Mouse (Mus musculus) testis, adult 2 months (tissue): ENCODE results near the gene Lgals7. TPM values are rescaled to one million over a fixed set of nuclear protein-coding genes. Genes with fewer than 3 reads are reported as not detected.
"Not testable (repeated sequence)": the region's sequence is repeated elsewhere in the genome, so short reads cannot be mapped to it uniquely, and the experiment has no call there.

Source experiments
- H3K27ac ChIP-seq: fragments of 200-500 bp; 2 replicates; pipeline ENCODE4 v1.5.1; 2012; ENCODE audit warnings: low read depth, low read length; ENCODE audit not compliant: control insufficient read depth, insufficient read depth
- H3K27me3 ChIP-seq: fragments of 200-500 bp; 2 replicates; pipeline ENCODE4 v1.6.1; 2012; ENCODE audit warnings: mild to moderate bottlenecking, low read length, moderate library complexity; ENCODE audit not compliant: control insufficient read depth, insufficient read depth
- H3K36me3 ChIP-seq: fragments of 200-500 bp; 2 replicates; pipeline ENCODE4 v1.6.1; 2012; ENCODE audit warnings: mild to moderate bottlenecking, low read length; ENCODE audit not compliant: control insufficient read depth, insufficient read depth
- H3K4me1 ChIP-seq: fragments of 200-500 bp; 2 replicates; pipeline ENCODE4 v1.6.1; 2012; ENCODE audit warnings: low read length; ENCODE audit not compliant: control insufficient read depth, insufficient read depth
- H3K4me3 ChIP-seq: fragments of 200-500 bp; 2 replicates; pipeline ENCODE4 v1.5.1; 2012; ENCODE audit warnings: low read depth, mild to moderate bottlenecking, low read length, moderate library complexity, mixed read lengths; ENCODE audit not compliant: control insufficient read depth
- CTCF ChIP-seq: fragments of 200-500 bp; IDR thresholded peaks from 2 replicates; pipeline ENCODE4 v1.5.1; 2012; ENCODE audit warnings: low read depth, mild to moderate bottlenecking, inconsistent platforms, low read length, moderate library complexity; ENCODE audit not compliant: control insufficient read depth, insufficient read depth, insufficient replicate concordance
- POLR2A ChIP-seq: fragments of 200-500 bp; IDR thresholded peaks from 2 replicates; pipeline ENCODE4 v1.6.1; 2012; ENCODE audit warnings: low read depth, mild to moderate bottlenecking, inconsistent platforms, low read length, moderate library complexity; ENCODE audit not compliant: control insufficient read depth
- polyA plus RNA-seq: library from polyadenylated mRNA; depleted of rRNA; stranded (reverse); fragments of >200 nt; gene quantifications from 2 replicates; pipeline ENCODE4 v1.2.3, GENCODE M21; 2012

Lgals7 gene
- polyA plus RNA-seq, 1 experiment, result 1.7 TPM

DNA sequence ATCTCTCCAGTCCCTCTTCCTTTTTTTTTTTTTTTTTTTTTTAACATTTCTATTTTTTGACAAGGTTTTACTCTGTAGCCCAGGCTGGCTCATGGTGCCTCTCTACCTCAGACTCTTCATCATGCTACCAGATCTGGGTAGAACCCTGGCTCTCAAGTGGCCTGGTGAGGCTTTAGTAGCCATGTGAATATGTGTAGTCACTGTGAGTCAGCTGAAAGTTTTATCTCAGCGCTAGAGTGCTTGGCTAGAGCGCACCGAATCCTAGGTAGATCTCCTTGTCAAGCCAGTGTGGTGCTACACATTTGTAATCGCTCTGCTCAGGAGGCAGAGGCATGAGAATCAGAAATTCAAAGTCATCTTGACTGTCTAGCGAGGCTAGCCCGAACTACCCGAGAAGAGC, 13.5 kb downstream of the Lgals7 start:
- H3K36me3 ChIP-seq, result no peaks in the 10 kb centered on the region
- H3K4me3 ChIP-seq, result no peak overlapping the region
- no peak overlapping the region for H3K27ac ChIP-seq
- no peaks in the 10 kb centered on the region for H3K27me3 ChIP-seq
- H3K4me1 ChIP-seq, result peaks cover 4% of the 10 kb centered on the region
- TF ChIP-seq POLR2A, result no peak
- no peak for TF ChIP-seq CTCF

DNA sequence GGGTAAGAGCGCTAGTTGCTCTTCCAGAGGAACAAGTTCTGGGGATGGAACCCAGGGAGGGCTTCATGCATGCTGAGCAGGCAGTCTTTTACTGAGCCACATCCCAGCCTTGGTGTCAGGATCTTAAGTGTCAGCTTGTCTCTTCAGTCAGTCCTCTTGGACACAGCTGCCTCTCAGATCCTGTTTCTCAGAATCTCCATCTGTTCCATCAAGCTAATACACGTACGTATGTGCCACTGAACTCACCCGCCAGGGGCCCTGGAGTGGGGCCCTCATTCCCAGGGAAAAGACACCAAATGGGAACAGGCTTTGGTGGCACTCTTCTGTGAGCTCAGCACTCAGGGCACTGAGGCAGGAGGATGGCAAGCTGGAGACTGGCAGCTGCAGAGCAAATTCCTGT, 14.2 kb downstream of the Lgals7 start:
- Histone ChIP-seq H3K36me3 (no peaks in the 10 kb centered on the region), H3K4me3 (no peak overlapping the region), H3K4me1 (peaks cover 7% of the 10 kb centered on the region), H3K27ac (no peak overlapping the region), H3K27me3 (no peaks in the 10 kb centered on the region)
- TF ChIP-seq POLR2A (no peak), CTCF (no peak)

DNA sequence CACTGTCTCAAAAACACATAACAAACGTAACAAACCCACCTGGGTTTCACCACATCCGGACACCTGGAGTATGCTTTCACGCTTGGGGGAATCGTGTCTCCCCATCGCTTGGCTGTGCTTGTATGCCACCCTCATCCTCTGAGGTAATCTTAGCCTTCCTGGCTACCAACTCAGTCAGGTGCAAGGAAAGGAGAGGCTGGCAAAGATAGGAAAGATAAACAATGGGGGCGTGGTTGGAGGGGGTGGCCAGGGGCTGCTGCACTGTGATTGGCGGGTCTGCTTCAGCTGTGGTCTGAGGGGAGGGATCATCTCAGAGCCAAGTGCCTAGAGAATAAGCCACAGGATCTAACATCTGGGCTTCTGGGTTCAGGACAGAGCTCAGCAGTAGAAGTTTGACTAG, 16.0 kb downstream of the Lgals7 start:
- Histone ChIP-seq H3K36me3 (no peaks in the 10 kb centered on the region), H3K27me3 (no peaks in the 10 kb centered on the region), H3K4me1 (peaks cover 11% of the 10 kb centered on the region), H3K27ac (no peak overlapping the region), H3K4me3 (no peak overlapping the region)
- TF ChIP-seq POLR2A (no peak), CTCF (no peak)

DNA sequence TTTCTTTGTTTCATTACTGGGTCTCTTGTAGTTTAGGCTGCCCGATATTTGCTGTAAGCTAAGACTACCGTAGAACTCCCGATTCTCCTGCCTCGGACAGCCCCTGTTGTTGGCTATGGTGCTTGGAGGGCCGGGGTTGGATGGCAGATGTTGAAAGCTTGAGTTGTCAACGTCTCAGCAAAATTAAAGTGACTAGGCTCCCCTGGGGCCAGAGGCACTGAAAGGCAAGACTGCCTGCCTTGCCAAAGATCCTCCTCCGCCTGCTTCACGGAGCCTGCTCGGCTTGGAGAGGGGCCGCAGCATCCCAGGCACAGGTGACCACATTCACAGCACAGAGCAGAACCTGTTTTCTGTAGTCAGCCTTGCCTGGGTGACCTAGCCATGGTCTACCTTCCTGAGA, 16.9 kb downstream of the Lgals7 start:
- TF ChIP-seq POLR2A (no peak), CTCF (no peak)

DNA sequence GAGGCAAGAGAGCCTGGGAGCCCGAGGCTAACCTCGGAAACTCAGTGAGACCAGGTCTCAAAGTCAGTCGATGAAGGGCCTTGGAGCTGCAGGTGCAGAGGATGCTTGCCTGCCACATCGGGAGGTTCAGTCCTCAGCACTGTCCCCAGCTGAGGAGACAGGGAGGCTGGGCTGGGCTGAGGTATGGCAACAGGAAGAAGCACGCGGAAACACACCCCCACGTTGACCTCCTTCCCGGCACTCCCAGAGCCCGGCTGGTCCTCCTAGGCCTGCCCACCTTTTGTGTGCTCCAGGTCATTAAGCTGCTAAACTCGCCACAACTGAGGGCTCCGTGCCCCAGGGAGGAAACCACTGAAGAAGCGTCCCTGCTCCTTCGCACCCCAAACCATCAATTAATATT, 17.5 kb downstream of the Lgals7 start, which contains the start of gene Capn12:
Capn12 (plus strand) TSS at position 224 of the 400 bp plus-strand sequence.
- TF ChIP-seq POLR2A (no peak), CTCF (no peak)
- H3K27ac ChIP-seq, result no peak within 1 kb of the TSS
- H3K4me1 ChIP-seq, result peaks cover 11% of the 10 kb centered on the region
- no peak within 1 kb of the TSS for H3K4me3 ChIP-seq
- H3K27me3 ChIP-seq, result no peaks in the 10 kb centered on the region
- H3K36me3 ChIP-seq, result no peaks in the 10 kb centered on the region

More for the DNA sequence above, 16.9 kb downstream of the Lgals7 start:
- H3K27ac ChIP-seq, result no peak overlapping the region
- H3K36me3 ChIP-seq, result no peaks in the 10 kb centered on the region
- no peak overlapping the region for H3K4me3 ChIP-seq
- H3K27me3 ChIP-seq, result no peaks in the 10 kb centered on the region
- H3K4me1 ChIP-seq, result peaks cover 11% of the 10 kb centered on the region

DNA sequence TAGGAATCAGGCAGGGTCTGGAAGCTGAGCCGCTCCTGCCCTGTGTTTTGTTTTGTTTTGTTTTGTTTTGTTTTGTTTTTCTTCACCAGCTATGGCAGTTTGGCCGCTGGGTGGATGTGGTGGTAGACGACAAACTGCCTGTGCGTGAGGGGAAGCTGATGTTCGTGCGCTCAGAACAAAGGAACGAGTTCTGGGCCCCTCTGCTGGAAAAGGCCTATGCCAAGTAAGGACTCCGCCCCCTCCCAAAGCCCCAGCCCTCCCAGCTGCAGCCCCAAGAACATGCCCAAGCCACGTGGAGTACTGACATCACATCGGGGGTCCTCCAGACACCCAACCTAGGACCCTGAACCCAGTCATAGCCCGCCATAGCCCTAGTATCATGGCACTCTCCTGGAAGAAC, 19.4 kb downstream of the Lgals7 start:
- Histone ChIP-seq H3K27ac (no peak overlapping the region), H3K36me3 (no peaks in the 10 kb centered on the region), H3K27me3 (no peaks in the 10 kb centered on the region; the same call in 1 of the 2 replicates), H3K4me3 (no peak overlapping the region), H3K4me1 (peaks cover 11% of the 10 kb centered on the region)
- no peak for TF ChIP-seq CTCF
- no peak for TF ChIP-seq POLR2A

DNA sequence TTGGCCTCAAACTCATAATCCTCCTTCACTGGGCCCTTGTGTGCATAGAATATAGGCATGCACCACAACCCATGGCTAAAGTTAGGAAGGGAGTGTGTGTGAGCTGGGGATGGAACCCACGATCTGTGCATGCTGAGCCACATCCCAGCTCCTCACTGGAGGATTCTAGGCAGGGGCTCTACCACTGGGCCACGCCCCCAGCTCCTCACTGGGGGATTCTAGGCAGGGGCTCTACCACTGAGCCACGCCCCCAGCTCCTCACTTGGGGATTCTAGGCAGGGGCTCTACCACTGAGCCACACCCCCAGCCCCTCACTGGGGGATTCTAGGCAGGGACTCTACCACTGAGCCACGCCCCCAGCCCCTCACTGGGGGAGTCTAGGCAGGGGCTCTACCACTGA, 20.1 kb downstream of the Lgals7 start:
- peaks cover 15% of the 10 kb centered on the region for H3K4me1 ChIP-seq
- H3K27me3 ChIP-seq, H3K27ac ChIP-seq, H3K36me3 ChIP-seq, H3K4me3 ChIP-seq: not testable (repeated sequence)

DNA sequence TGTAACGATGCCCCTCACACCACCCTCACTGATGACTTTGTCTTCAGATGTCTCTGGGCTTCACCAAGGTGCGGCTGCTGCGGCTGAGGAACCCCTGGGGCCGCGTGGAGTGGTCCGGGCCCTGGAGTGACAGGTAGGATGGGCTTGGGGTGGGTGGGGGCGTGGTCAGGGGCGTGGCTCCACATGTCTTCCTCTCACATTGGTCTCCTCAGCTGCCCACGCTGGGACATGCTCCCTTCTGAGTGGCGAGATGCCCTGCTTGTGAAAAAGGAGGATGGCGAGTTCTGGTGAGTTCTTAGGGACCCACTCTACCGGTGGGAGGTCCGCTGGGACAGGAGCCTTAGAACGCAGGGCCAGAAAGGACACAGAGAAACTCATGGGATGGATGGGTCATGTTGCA, 22.8 kb downstream of the Lgals7 start:
- Histone ChIP-seq H3K36me3 (no peaks in the 10 kb centered on the region), H3K27me3 (no peaks in the 10 kb centered on the region; the same call in 1 of the 2 replicates)
- TF ChIP-seq CTCF, result no peak
- no peak for TF ChIP-seq POLR2A

More for the DNA sequence above, 22.8 kb downstream of the Lgals7 start:
- no peak overlapping the region for H3K27ac ChIP-seq
- H3K4me3 ChIP-seq, result no peak overlapping the region
- peaks cover 18% of the 10 kb centered on the region for H3K4me1 ChIP-seq
